Mouse (Mus musculus) limb, embryonic 11.5 days (tissue): ENCODE data around the gene Asic2. TPM values are rescaled to one million over a fixed set of nuclear protein-coding genes. Genes with fewer than 3 reads are reported as not detected.

Source experiments
- ATAC-seq: fragments of 200-750 bp; cut with Nextera tagmentation; 2 replicates; pipeline ENCODE4 v1.8.0; 2017; ENCODE audit warnings: low read depth; ENCODE audit not compliant: insufficient number of reproducible peaks, low FRiP score, low TSS enrichment
- DNase-seq: peaks from one replicate; pipeline ENCODE4 v3.0.0-alpha.2; 2015; ENCODE audit warnings: low spot score
- H3K27ac ChIP-seq: fragments of 300-500 bp; sonication (generic); replicated peaks from 2 replicates; pipeline ENCODE4 v1.5.1; 2014; ENCODE audit warnings: low read depth, mild to moderate bottlenecking, low read length
- H3K27me3 ChIP-seq: fragments of 300-500 bp; sonication (generic); 2 replicates; pipeline ENCODE4 v1.6.1; 2014; ENCODE audit warnings: mild to moderate bottlenecking, low read length, mixed read lengths; ENCODE audit not compliant: control insufficient read depth, insufficient read depth
- H3K36me3 ChIP-seq: fragments of 300-500 bp; sonication (generic); 2 replicates; pipeline ENCODE4 v1.6.1; 2014; ENCODE audit warnings: mild to moderate bottlenecking, low read length, moderate library complexity, mixed read lengths; ENCODE audit not compliant: control insufficient read depth, insufficient read depth
- H3K4me1 ChIP-seq: fragments of 300-500 bp; sonication (generic); 2 replicates; pipeline ENCODE4 v1.6.1; 2014; ENCODE audit warnings: low read length, mixed read lengths; ENCODE audit not compliant: control insufficient read depth, insufficient read depth
- H3K4me2 ChIP-seq: fragments of 300-500 bp; sonication (generic); 2 replicates; pipeline ENCODE4 v1.6.1; 2014; ENCODE audit warnings: low read depth, mild to moderate bottlenecking, moderate library complexity; ENCODE audit not compliant: severe bottlenecking
- H3K4me3 ChIP-seq: fragments of 300-500 bp; sonication (generic); 2 replicates; pipeline ENCODE4 v1.5.1; 2014; ENCODE audit warnings: low read depth, low read length
- H3K9ac ChIP-seq: fragments of 300-500 bp; sonication (generic); 2 replicates; pipeline ENCODE4 v1.6.1; 2014; ENCODE audit warnings: mild to moderate bottlenecking, low read length
- H3K9me3 ChIP-seq: fragments of 300-500 bp; sonication (generic); 2 replicates; pipeline ENCODE4 v1.6.1; 2016; ENCODE audit warnings: low read length; ENCODE audit not compliant: control insufficient read depth
- WGBS: fragments of 180-500 bp; shearing (Covaris S2); extraction: QIAGEN DNeasy Blood & Tissue Kit; methylation state at CpG from one replicate; pipeline ENCODE4 v1.1.7; 2014; 5-methylcytosine and 5-hydroxymethylcytosine counted together
- polyA plus RNA-seq: library from polyadenylated mRNA; unstranded; fragments of >200 nt; fragmentation: Nextera tagmentation; extraction: Ambion mirVana; gene quantifications from 2 replicates; pipeline ENCODE4 v1.2.1, GENCODE M21; 2014

Asic2 gene
- polyA plus RNA-seq, 1 experiment from 2014 or later: 0.27 TPM

- no peaks in the 10 kb centered on the region for H3K4me1 ChIP-seq
- no peak within 1 kb of the TSS for H3K27ac ChIP-seq
- 74% methylated on average over 10 of the region's 10 CpGs for WGBS
- H3K9me3 ChIP-seq: no peaks in the 10 kb centered on the region
- no peaks in the 10 kb centered on the region for H3K36me3 ChIP-seq
- ATAC-seq (no peak), DNase-seq (no peak)
- H3K9ac ChIP-seq: no peak within 1 kb of the TSS
- no peak within 1 kb of the TSS for H3K4me3 ChIP-seq
- H3K4me2 ChIP-seq: no peak within 1 kb of the TSS
- no peaks in the 10 kb centered on the region for H3K27me3 ChIP-seq
Observed at GRCm38 (mm10) chr11:80858065-80858464, 1110.2 kb downstream of the Asic2 start, which contains the start of gene Spaca3. TSS of gene Spaca3 (plus strand) at chr11:80858365.

GRCm38 (mm10) chr11:80856827-80857226 is 1111.4 kb downstream of the Asic2 start:
- ATAC-seq (no peak), DNase-seq (no peak)
- Histone ChIP-seq H3K4me2 (no peak overlapping the region), H3K27me3 (no peaks in the 10 kb centered on the region), H3K4me1 (no peaks in the 10 kb centered on the region), H3K9ac (no peak overlapping the region), H3K9me3 (no peaks in the 10 kb centered on the region), H3K27ac (no peak overlapping the region), H3K36me3 (no peaks in the 10 kb centered on the region), H3K4me3 (no peak overlapping the region)
- 86% methylated on average over 2 of the region's 2 CpGs for WGBS

GRCm38 (mm10) chr11:80854908-80855307 is 1113.3 kb downstream of the Asic2 start:
- H3K27me3 ChIP-seq: no peaks in the 10 kb centered on the region
- H3K9me3 ChIP-seq: no peaks in the 10 kb centered on the region
- H3K4me2 ChIP-seq: no peak overlapping the region
- no peak for ATAC-seq
- H3K4me3 ChIP-seq: no peak overlapping the region
- no peak overlapping the region for H3K9ac ChIP-seq
- H3K27ac ChIP-seq: no peak overlapping the region
- H3K36me3 ChIP-seq: no peaks in the 10 kb centered on the region
- WGBS: 59% methylated on average over 7 of the region's 7 CpGs
- H3K4me1 ChIP-seq: no peaks in the 10 kb centered on the region
- DNase-seq: no peak

GRCm38 (mm10) chr11:80854430-80854829 is 1113.8 kb downstream of the Asic2 start:
- Histone ChIP-seq H3K9me3 (no peaks in the 10 kb centered on the region), H3K9ac (no peak overlapping the region), H3K27me3 (no peaks in the 10 kb centered on the region), H3K36me3 (no peaks in the 10 kb centered on the region), H3K27ac (no peak overlapping the region), H3K4me3 (no peak overlapping the region), H3K4me1 (no peaks in the 10 kb centered on the region), H3K4me2 (no peak overlapping the region)
- whole genome bisulfite sequencing: 85% methylated on average over 11 of the region's 11 CpGs
- no peak for DNase-seq
- ATAC-seq: no peak

GRCm38 (mm10) chr11:80853014-80853413 is 1115.2 kb downstream of the Asic2 start:
- no peaks in the 10 kb centered on the region for H3K4me1 ChIP-seq
- no peak for ATAC-seq
- no peaks in the 10 kb centered on the region for H3K36me3 ChIP-seq
- no peak for DNase-seq
- H3K4me3 ChIP-seq: no peak overlapping the region
- H3K27me3 ChIP-seq: no peaks in the 10 kb centered on the region
- H3K27ac ChIP-seq: no peak overlapping the region
- no peak overlapping the region for H3K9ac ChIP-seq
- no peak overlapping the region for H3K4me2 ChIP-seq
- WGBS: 66% methylated on average over 3 of the region's 3 CpGs
- H3K9me3 ChIP-seq: no peaks in the 10 kb centered on the region

- H3K9me3 ChIP-seq: no peaks in the 10 kb centered on the region
- DNase-seq: peak; percentile 34
- no peak for ATAC-seq
Observed at GRCm38 (mm10) chr11:80851859-80852258, 1116.4 kb downstream of the Asic2 start.

GRCm38 (mm10) chr11:80848131-80848530 is 1120.1 kb downstream of the Asic2 start:
- ATAC-seq: no peak
- 49% methylated on average over 5 of the region's 5 CpGs for WGBS

More at GRCm38 (mm10) chr11:80851859-80852258, 1116.4 kb downstream of the Asic2 start:
- Histone ChIP-seq H3K36me3 (no peaks in the 10 kb centered on the region), H3K4me3 (no peak overlapping the region), H3K9ac (no peak overlapping the region), H3K4me2 (no peak overlapping the region), H3K27me3 (no peaks in the 10 kb centered on the region), H3K27ac (no peak overlapping the region), H3K4me1 (no peaks in the 10 kb centered on the region)
- 45% methylated on average over 5 of the region's 5 CpGs for WGBS

GRCm38 (mm10) chr11:80846115-80846514 is 1122.1 kb downstream of the Asic2 start:
- H3K4me3 ChIP-seq: no peak overlapping the region
- H3K4me1 ChIP-seq: no peaks in the 10 kb centered on the region
- DNase-seq: peak; percentile 23
- no peaks in the 10 kb centered on the region for H3K27me3 ChIP-seq
- no peak overlapping the region for H3K9ac ChIP-seq
- no peak overlapping the region for H3K27ac ChIP-seq
- no peaks in the 10 kb centered on the region for H3K9me3 ChIP-seq
- no peak overlapping the region for H3K4me2 ChIP-seq
- WGBS: 40% methylated on average over 3 of the region's 3 CpGs
- H3K36me3 ChIP-seq: no peaks in the 10 kb centered on the region
- no peak for ATAC-seq

More at GRCm38 (mm10) chr11:80848131-80848530, 1120.1 kb downstream of the Asic2 start:
- Histone ChIP-seq H3K9me3 (no peaks in the 10 kb centered on the region), H3K4me3 (no peak overlapping the region), H3K9ac (no peak overlapping the region), H3K4me1 (no peaks in the 10 kb centered on the region), H3K4me2 (no peak overlapping the region), H3K27ac (no peak overlapping the region), H3K27me3 (no peaks in the 10 kb centered on the region), H3K36me3 (no peaks in the 10 kb centered on the region)
- DNase-seq: no peak

GRCm38 (mm10) chr11:80845486-80845885 is 1122.8 kb downstream of the Asic2 start:
- H3K9ac ChIP-seq: no peak overlapping the region
- H3K4me2 ChIP-seq: no peak overlapping the region
- ATAC-seq (no peak), DNase-seq (no peak)
- no peak overlapping the region for H3K4me3 ChIP-seq
- H3K27me3 ChIP-seq: no peaks in the 10 kb centered on the region
- no peaks in the 10 kb centered on the region for H3K9me3 ChIP-seq
- 23% methylated on average over 7 of the region's 7 CpGs for WGBS
- no peaks in the 10 kb centered on the region for H3K36me3 ChIP-seq
- no peaks in the 10 kb centered on the region for H3K4me1 ChIP-seq
- H3K27ac ChIP-seq: no peak overlapping the region
